Mouse (Mus musculus) ovary, postnatal 36 days (tissue): ENCODE measurements around the gene Akap2.

ENCODE experiments used
- DNase-seq: peaks from one replicate; pipeline ENCODE4 v3.0.0; 2022; ENCODE audit warnings: low spot score, mixed read lengths

Gene Akap2

GRCm38 (mm10) chr4:57703574-57704470, 13.6 kb upstream of the Akap2 start:
- no peak for DNase-seq

GRCm38 (mm10) chr4:57704575-57704974, 12.9 kb upstream of the Akap2 start:
- no peak for DNase-seq

DNA sequence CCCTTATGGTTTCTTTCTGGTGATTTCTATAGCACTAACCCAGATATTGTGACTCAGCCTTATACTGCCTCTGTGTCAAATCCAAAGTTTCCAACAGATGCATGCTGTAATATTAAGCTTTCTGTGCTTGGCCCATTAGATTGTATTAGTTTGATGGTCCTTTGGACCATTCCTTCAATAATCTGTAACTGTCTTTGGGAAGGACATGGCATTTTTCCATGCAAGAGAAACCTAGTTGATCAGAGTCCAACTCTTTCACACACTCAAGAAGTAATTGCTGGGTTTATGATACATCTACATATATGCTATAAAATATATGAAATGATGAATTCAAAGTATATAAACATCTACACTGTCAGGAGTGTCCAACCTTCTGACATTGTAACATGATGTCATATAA, 1.6 kb upstream of the Akap2 start:
- DNase-seq = no peak

DNA sequence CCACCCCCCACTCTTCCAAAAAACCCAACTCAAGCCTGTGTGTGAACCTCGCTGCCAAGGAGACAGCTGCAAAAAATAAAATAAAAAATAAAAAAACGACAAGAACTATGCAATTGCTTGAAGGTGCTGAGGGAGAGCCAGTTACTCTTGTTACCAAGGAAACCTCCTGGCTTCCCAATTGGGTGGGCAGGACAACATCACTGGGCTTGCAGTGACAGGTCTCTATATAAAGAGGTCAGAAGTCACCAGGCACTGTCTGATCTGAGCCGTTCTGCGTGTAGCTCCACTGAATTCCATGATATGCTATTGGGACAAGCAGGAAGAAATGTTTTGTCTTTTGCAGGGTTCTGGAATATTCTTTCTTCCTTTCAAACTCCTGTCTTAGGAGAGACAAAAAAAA, 722 bp upstream of the Akap2 start:
- DNase-seq = no peak

DNA sequence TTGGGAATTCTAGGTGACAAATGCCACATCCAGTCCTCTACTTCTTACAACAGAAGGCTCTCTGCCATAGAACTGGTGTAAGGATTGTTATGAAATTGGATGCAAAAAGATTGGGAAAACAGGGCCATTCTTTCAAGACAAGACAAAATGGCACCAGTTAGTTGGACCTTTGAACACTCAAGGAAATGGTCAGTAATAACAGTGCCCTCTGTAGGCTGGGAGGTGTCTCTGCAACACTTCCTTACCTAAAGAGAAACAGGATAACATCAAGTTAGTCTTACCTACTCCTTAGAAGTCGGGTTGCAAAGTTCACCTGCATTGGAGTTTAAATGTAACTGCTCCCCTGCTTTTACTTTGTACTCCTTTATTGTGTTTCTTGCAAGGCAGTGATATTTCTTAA, 1.9 kb downstream of the Akap2 start:
- no peak for DNase-seq

- no peak for DNase-seq
These were observed 3.5 kb downstream of the Akap2 start for GRCm38 (mm10) chr4:57720869-57721361.

DNA sequence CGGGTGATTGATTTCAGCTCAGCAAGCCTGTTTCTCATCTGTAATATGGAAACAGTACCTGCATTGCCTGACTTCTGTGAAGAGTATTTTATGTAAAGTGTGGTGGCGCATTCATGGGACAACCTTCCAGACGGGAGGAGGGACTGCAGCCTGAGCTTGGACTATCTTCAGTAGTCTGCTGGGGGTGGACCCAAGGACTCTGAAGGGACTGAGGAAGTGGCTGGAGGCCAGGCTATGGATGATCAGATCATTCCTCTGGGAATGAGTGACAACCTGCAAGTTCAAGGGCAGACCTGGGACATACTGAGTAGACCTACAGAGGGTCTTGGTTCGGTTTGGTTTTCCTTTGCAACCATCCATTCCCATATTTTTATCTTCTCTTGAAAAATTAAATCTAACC, 4.8 kb downstream of the Akap2 start:
- DNase-seq = no peak

- no peak for DNase-seq
These were observed 6.2 kb downstream of the Akap2 start for GRCm38 (mm10) chr4:57723659-57724058.

DNA sequence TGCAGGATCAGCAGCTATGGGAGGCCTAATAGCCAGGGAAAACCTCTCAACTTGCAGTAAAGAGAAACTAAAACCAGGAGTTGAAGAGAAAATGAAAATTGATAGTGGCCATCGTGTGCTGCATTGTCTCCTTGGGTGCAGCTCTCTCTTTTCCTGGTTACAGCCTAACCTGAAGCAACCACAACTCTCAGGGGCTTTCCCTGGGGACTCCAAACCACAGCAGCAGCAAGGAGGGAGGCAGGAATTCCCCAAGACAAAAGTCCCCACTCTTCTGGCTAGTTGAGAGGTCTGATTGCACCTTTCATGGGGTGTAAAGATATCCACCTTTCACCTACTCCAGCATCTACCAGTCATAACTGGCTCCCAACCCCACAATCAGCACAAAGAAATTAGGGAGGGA, 8.1 kb downstream of the Akap2 start:
- DNase-seq = no peak

- no peak for DNase-seq
These were observed 11.2 kb downstream of the Akap2 start for GRCm38 (mm10) chr4:57728611-57729183.

DNA sequence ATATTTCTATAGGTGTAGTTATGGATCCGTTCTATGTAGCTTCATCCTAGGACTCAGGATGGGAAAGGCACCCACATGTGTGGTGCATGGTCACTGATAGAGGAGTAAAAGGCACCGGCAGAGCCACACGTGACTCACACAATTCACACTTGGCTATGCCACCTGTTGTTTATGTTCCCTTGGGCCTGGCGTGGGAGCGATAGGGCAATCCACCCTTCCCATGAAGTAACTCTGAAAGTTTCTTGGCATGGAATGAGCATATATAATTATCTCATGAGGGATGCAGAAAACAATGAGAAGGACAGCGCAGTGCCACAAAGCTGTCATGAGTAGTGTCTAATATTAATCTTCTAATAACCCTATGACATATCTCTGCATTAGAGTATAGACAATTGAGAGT, 12.6 kb downstream of the Akap2 start:
- no peak for DNase-seq

GRCm38 (mm10) chr4:57730801-57731598, 13.5 kb downstream of the Akap2 start:
- no peak for DNase-seq

- no peak for DNase-seq
These were observed 14.9 kb downstream of the Akap2 start for GRCm38 (mm10) chr4:57732351-57732750.

DNA sequence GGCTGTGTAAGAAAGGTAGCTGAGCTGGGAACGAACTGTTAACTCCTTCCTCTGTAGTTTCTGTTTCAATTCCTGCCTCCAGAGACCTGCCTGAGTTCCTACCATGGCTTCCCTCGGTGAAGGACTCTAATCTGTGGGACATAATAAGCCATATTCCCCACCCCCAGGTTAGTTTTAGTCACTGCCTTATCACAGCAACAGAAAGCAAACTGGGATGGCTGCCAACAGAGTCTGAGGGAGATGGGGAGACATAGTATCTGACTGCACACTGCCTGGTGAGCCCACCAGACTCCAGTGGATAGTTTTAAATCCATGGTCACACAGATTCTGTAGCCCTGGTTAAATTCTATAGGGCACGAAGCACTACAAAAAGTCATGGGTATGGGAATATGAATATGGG, 16.0 kb downstream of the Akap2 start:
- no peak for DNase-seq

DNA sequence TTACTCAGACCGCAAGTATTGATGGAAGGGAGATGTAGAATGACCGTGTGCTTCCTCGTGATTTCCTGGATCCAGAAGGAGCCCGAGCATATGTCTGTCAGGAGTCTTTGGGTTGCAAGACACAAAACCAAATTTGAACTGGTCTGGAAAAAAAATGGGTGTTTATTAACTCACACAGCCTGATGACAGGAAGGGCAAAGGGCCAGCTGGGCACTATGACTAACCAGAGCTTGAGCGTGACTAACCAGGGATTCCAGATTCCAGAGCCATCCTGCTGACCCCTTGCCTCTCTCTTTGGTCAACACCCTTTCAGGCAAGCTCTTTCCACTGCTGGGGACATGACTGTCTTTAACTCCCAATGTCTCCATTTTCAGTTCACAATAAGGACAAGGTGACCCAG, 18.0 kb downstream of the Akap2 start:
- no peak for DNase-seq

- no peak for DNase-seq
These were observed 21.5 kb downstream of the Akap2 start for GRCm38 (mm10) chr4:57738856-57739552.

- DNase-seq = no peak
These were observed 26.0 kb downstream of the Akap2 start for GRCm38 (mm10) chr4:57743325-57743929.

- DNase-seq = no peak
These were observed 33.2 kb downstream of the Akap2 start for GRCm38 (mm10) chr4:57750651-57751050.

GRCm38 (mm10) chr4:57751054-57751453, 33.6 kb downstream of the Akap2 start:
- no peak for DNase-seq

- DNase-seq = no peak
These were observed 34.1 kb downstream of the Akap2 start for GRCm38 (mm10) chr4:57751566-57751965.

GRCm38 (mm10) chr4:57755085-57755484, 37.6 kb downstream of the Akap2 start:
- DNase-seq = no peak

GRCm38 (mm10) chr4:57757997-57758396, 40.5 kb downstream of the Akap2 start:
- no peak for DNase-seq
